Comparison of ENCODE assay signal across 28 mouse cellular contexts in genomic region chr19:55147568-55147967, GRCm38 (mm10). TPM values are rescaled to one million over a fixed set of nuclear protein-coding genes. Genes with fewer than 3 reads are reported as not detected.
"Had no signal": no experiment of that assay in that cellular context is flagged by ENCODE, and none has a peak within 500 bp of the region (broad histone marks: within the 10 kb centered on the region; RNA-seq: fewer than 3 reads in every experiment).

No protein-coding gene starts in this region.

- ATAC-seq: midbrain, embryonic 16.5 days had no signal

- H3K9me3 ChIP-seq: kidney, embryonic 15.5 days; liver, embryonic 13.5 days; midbrain, embryonic 12.5 days; neural tube, embryonic 13.5 days; stomach, embryonic 15.5 days had no signal

- H3K4me3 ChIP-seq: kidney, embryonic 15.5 days; left cerebral cortex, adult 2 months; liver, embryonic 13.5 days; midbrain, embryonic 12.5 days; myocyte; neural tube, embryonic 13.5 days; stomach, embryonic 15.5 days had no signal

- DNase-seq: kidney, adult 8-10 months; kidney, postnatal 14 days; layer of hippocampus, postnatal 36 days; liver, embryonic 13.5 days; lung, adult 2 months; lung, postnatal 14 days; lung, postnatal 4 days; retina, postnatal 1 day; right cerebral cortex, postnatal 25 days; spleen, adult 18-20 months; thymus, adult 2 months; thymus, postnatal 14 days; thymus, postnatal 4 days had no signal

- H3K36me3 ChIP-seq: kidney, embryonic 15.5 days; liver, embryonic 13.5 days; midbrain, embryonic 12.5 days; neural tube, embryonic 13.5 days; stomach, embryonic 15.5 days had no signal

- H3K27me3 ChIP-seq: kidney, embryonic 15.5 days; liver, embryonic 13.5 days; midbrain, embryonic 12.5 days; neural tube, embryonic 13.5 days; stomach, embryonic 15.5 days had no signal

- H3K9ac ChIP-seq: kidney, embryonic 15.5 days; liver, embryonic 13.5 days; midbrain, embryonic 12.5 days; neural tube, embryonic 13.5 days; stomach, embryonic 15.5 days had no signal

- H3K27ac ChIP-seq: kidney, embryonic 15.5 days; left cerebral cortex, adult 2 months; liver, embryonic 13.5 days; midbrain, embryonic 12.5 days; neural tube, embryonic 13.5 days; stomach, embryonic 15.5 days had no signal

- H3K4me2 ChIP-seq: kidney, embryonic 15.5 days; liver, embryonic 13.5 days; midbrain, embryonic 12.5 days; neural tube, embryonic 13.5 days; stomach, embryonic 15.5 days had no signal

RNA-seq across cellular contexts. Expression of gene Tectb, which starts 33.0 kb away (rescaled TPM):
- total RNA-seq: layer of hippocampus, postnatal 36 days; left cerebral cortex, adult 2 months; left cerebral cortex, postnatal 36 days; megakaryocyte progenitor cell, adult 5-6 weeks; megakaryocyte-erythroid progenitor cell, adult 5-6 weeks; monocyte, adult 5-6 weeks; neutrophil, adult 5-6 weeks had no signal
- polyA plus RNA-seq: kidney, embryonic 15.5 days; large intestine, adult 2 months; limb, embryonic 11.5 days; limb, embryonic 14.5 days; liver, embryonic 13.5 days; myocyte; stomach, embryonic 15.5 days had no signal
